Mouse (Mus musculus): ENCODE data around the gene Cntn5. TPM values are rescaled to one million over a fixed set of nuclear protein-coding genes. Genes with fewer than 3 reads are reported as not detected.
A peak's percentile ranks its signal among the peaks of the same experiment; 100 is the strongest.

The Cntn5 gene
- polyA plus RNA-seq, 1 experiment from 2014 or later, result 1.7 TPM

GRCm38 (mm10) chr9:10400099-10400498 is 504.5 kb downstream of the Cntn5 start:
- ATAC-seq (ENCODE audit: low FRiP score), result no peak
- H3K36me3 ChIP-seq (ENCODE audit: control insufficient read depth, insufficient read depth, low read length), result no peaks in the 10 kb centered on the region
- H3K27me3 ChIP-seq (ENCODE audit: control insufficient read depth, insufficient read depth, low read length), result no peaks in the 10 kb centered on the region
- H3K4me2 ChIP-seq, result no peak overlapping the region
- H3K4me1 ChIP-seq (ENCODE audit: control insufficient read depth, insufficient read depth, low read length), result no peaks in the 10 kb centered on the region
- H3K4me3 ChIP-seq (ENCODE audit: low read depth, low read length), result no peak overlapping the region
- 80% methylated on average over 7 of the region's 7 CpGs for WGBS
- no peaks in the 10 kb centered on the region for H3K9me3 ChIP-seq (ENCODE audit: control insufficient read depth, low read length)
- no peak overlapping the region for H3K27ac ChIP-seq (ENCODE audit: low read depth, low read length)
- H3K9ac ChIP-seq (ENCODE audit: low read length), result no peak overlapping the region
- no peak for DNase-seq (ENCODE audit: low spot score, missing footprints)

- no peak overlapping the region for H3K9ac ChIP-seq (ENCODE audit: low read length)
- no peaks in the 10 kb centered on the region for H3K36me3 ChIP-seq (ENCODE audit: control insufficient read depth, insufficient read depth, low read length)
- H3K4me3 ChIP-seq (ENCODE audit: low read depth, low read length), result no peak overlapping the region
- H3K4me2 ChIP-seq, result no peak overlapping the region
- H3K27me3 ChIP-seq (ENCODE audit: control insufficient read depth, insufficient read depth, low read length), result no peaks in the 10 kb centered on the region
- H3K4me1 ChIP-seq (ENCODE audit: control insufficient read depth, insufficient read depth, low read length), result no peaks in the 10 kb centered on the region
- 93% methylated on average over 2 of the region's 2 CpGs for WGBS
- H3K27ac ChIP-seq (ENCODE audit: low read depth, low read length), result no peak overlapping the region
- ATAC-seq (ENCODE audit: low FRiP score) (no peak), DNase-seq (ENCODE audit: low spot score, missing footprints) (no peak)
- no peaks in the 10 kb centered on the region for H3K9me3 ChIP-seq (ENCODE audit: control insufficient read depth, low read length)
Observed at GRCm38 (mm10) chr9:10389863-10390262, 514.7 kb downstream of the Cntn5 start.

DNA sequence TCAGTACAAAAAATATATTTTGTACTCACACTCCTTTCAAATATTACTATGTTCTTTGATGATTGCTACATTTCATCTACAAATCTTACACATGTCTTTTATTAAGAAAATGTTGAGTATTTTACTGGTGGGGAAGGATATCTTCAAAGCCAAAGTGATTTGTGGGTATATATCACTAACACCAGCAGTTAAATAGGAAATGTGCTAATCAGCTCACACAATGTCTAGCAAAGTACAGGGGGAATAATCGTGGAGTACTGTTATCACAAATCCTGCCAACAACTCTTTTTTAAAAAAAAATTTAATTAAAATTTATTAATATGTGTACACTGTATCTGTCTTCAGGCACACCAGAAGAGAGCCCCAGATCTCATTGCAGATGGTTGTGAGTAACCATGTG is 520.1 kb downstream of the Cntn5 start:
- no peak overlapping the region for H3K4me2 ChIP-seq
- H3K4me3 ChIP-seq (ENCODE audit: low read depth, low read length), result no peak overlapping the region
- ATAC-seq (ENCODE audit: low FRiP score), result no peak
- H3K27me3 ChIP-seq (ENCODE audit: control insufficient read depth, insufficient read depth, low read length), result no peaks in the 10 kb centered on the region
- no peak overlapping the region for H3K9ac ChIP-seq (ENCODE audit: low read length)
- no peak for DNase-seq (ENCODE audit: low spot score, missing footprints)
- H3K27ac ChIP-seq (ENCODE audit: low read depth, low read length), result no peak overlapping the region
- no peaks in the 10 kb centered on the region for H3K36me3 ChIP-seq (ENCODE audit: control insufficient read depth, insufficient read depth, low read length)
- no peaks in the 10 kb centered on the region for H3K4me1 ChIP-seq (ENCODE audit: control insufficient read depth, insufficient read depth, low read length)
- WGBS, result 78% methylated on average over 1 of the region's 1 CpGs
- no peaks in the 10 kb centered on the region for H3K9me3 ChIP-seq (ENCODE audit: control insufficient read depth, low read length)

- no peaks in the 10 kb centered on the region for H3K9me3 ChIP-seq (ENCODE audit: control insufficient read depth, low read length)
- H3K36me3 ChIP-seq (ENCODE audit: control insufficient read depth, insufficient read depth, low read length), result no peaks in the 10 kb centered on the region
- H3K4me3 ChIP-seq (ENCODE audit: low read depth, low read length), result no peak overlapping the region
- no peaks in the 10 kb centered on the region for H3K4me1 ChIP-seq (ENCODE audit: control insufficient read depth, insufficient read depth, low read length)
- H3K27me3 ChIP-seq (ENCODE audit: control insufficient read depth, insufficient read depth, low read length), result no peaks in the 10 kb centered on the region
- no peak overlapping the region for H3K4me2 ChIP-seq
- no peak overlapping the region for H3K9ac ChIP-seq (ENCODE audit: low read length)
- no peak overlapping the region for H3K27ac ChIP-seq (ENCODE audit: low read depth, low read length)
- ATAC-seq (ENCODE audit: low FRiP score) (no peak), DNase-seq (ENCODE audit: low spot score, missing footprints) (no peak)
Observed at GRCm38 (mm10) chr9:10383140-10383539, 521.4 kb downstream of the Cntn5 start.

DNA sequence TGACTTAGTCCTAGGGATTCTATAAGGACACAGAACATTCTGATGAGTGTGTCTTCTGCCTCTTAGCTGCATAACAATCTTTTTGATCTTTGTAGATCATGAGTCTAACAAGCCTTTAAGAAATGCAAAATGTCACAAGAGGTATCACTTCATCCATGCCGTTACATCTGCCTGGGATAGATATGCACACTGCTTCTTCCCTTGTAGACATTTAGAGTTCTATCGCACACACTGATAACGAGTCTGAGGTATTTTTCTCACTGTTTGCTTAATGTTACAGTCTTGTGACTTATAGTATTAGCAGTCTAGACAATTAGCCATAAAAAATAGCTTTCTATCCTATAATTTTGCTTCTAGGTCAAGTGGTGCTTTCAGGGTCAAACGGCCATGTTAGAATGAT is 522.9 kb downstream of the Cntn5 start:
- no peak overlapping the region for H3K9ac ChIP-seq (ENCODE audit: low read length)
- no peaks in the 10 kb centered on the region for H3K27me3 ChIP-seq (ENCODE audit: control insufficient read depth, insufficient read depth, low read length)
- H3K4me1 ChIP-seq (ENCODE audit: control insufficient read depth, insufficient read depth, low read length), result no peaks in the 10 kb centered on the region
- H3K36me3 ChIP-seq (ENCODE audit: control insufficient read depth, insufficient read depth, low read length), result no peaks in the 10 kb centered on the region
- no peak overlapping the region for H3K4me2 ChIP-seq
- no peak overlapping the region for H3K27ac ChIP-seq (ENCODE audit: low read depth, low read length)
- DNase-seq (ENCODE audit: low spot score, missing footprints), result no peak
- WGBS, result 95% methylated on average over 4 of the region's 4 CpGs
- H3K9me3 ChIP-seq (ENCODE audit: control insufficient read depth, low read length), result no peaks in the 10 kb centered on the region
- no peak overlapping the region for H3K4me3 ChIP-seq (ENCODE audit: low read depth, low read length)
- ATAC-seq (ENCODE audit: low FRiP score), result no peak

GRCm38 (mm10) chr9:10376261-10376660 is 528.3 kb downstream of the Cntn5 start:
- DNase-seq (ENCODE audit: low spot score, missing footprints) (no peak), ATAC-seq (ENCODE audit: low FRiP score) (no peak)
- no peak overlapping the region for H3K27ac ChIP-seq (ENCODE audit: low read depth, low read length)
- H3K36me3 ChIP-seq (ENCODE audit: control insufficient read depth, insufficient read depth, low read length), result no peaks in the 10 kb centered on the region
- no peak overlapping the region for H3K4me3 ChIP-seq (ENCODE audit: low read depth, low read length)
- H3K27me3 ChIP-seq (ENCODE audit: control insufficient read depth, insufficient read depth, low read length), result no peaks in the 10 kb centered on the region
- H3K4me2 ChIP-seq, result no peak overlapping the region
- no peaks in the 10 kb centered on the region for H3K4me1 ChIP-seq (ENCODE audit: control insufficient read depth, insufficient read depth, low read length)
- H3K9ac ChIP-seq (ENCODE audit: low read length), result no peak overlapping the region
- H3K9me3 ChIP-seq (ENCODE audit: control insufficient read depth, low read length), result no peaks in the 10 kb centered on the region

GRCm38 (mm10) chr9:10368971-10369370 is 535.6 kb downstream of the Cntn5 start:
- no peaks in the 10 kb centered on the region for H3K36me3 ChIP-seq (ENCODE audit: control insufficient read depth, insufficient read depth, low read length)
- no peak overlapping the region for H3K4me3 ChIP-seq (ENCODE audit: low read depth, low read length)
- H3K4me2 ChIP-seq, result no peak overlapping the region
- no peak for ATAC-seq (ENCODE audit: low FRiP score)
- no peak overlapping the region for H3K9ac ChIP-seq (ENCODE audit: low read length)
- no peak for DNase-seq (ENCODE audit: low spot score, missing footprints)
- H3K27ac ChIP-seq (ENCODE audit: low read depth, low read length), result no peak overlapping the region
- WGBS, result 82% methylated on average over 5 of the region's 5 CpGs
- H3K4me1 ChIP-seq (ENCODE audit: control insufficient read depth, insufficient read depth, low read length), result no peaks in the 10 kb centered on the region
- H3K27me3 ChIP-seq (ENCODE audit: control insufficient read depth, insufficient read depth, low read length), result no peaks in the 10 kb centered on the region
- no peaks in the 10 kb centered on the region for H3K9me3 ChIP-seq (ENCODE audit: control insufficient read depth, low read length)

- Histone ChIP-seq H3K9me3 (ENCODE audit: control insufficient read depth, low read length) (no peaks in the 10 kb centered on the region), H3K27me3 (ENCODE audit: control insufficient read depth, insufficient read depth, low read length) (no peaks in the 10 kb centered on the region), H3K36me3 (ENCODE audit: control insufficient read depth, insufficient read depth, low read length) (no peaks in the 10 kb centered on the region), H3K4me3 (ENCODE audit: low read depth, low read length) (no peak overlapping the region), H3K9ac (ENCODE audit: low read length) (no peak overlapping the region), H3K27ac (ENCODE audit: low read depth, low read length) (no peak overlapping the region), H3K4me1 (ENCODE audit: control insufficient read depth, insufficient read depth, low read length) (no peaks in the 10 kb centered on the region), H3K4me2 (no peak overlapping the region)
- ATAC-seq (ENCODE audit: low FRiP score), result no peak
- WGBS, result 53% methylated on average over 1 of the region's 1 CpGs
- DNase-seq (ENCODE audit: low spot score, missing footprints), result no peak
Observed at GRCm38 (mm10) chr9:10368410-10368809, 536.2 kb downstream of the Cntn5 start.

GRCm38 (mm10) chr9:10366246-10366955 is 538.2 kb downstream of the Cntn5 start:
- Histone ChIP-seq H3K4me1 (ENCODE audit: control insufficient read depth, insufficient read depth, low read length) (no peaks in the 10 kb centered on the region), H3K27ac (ENCODE audit: low read depth, low read length) (no peak overlapping the region), H3K4me2 (no peak overlapping the region), H3K4me3 (ENCODE audit: low read depth, low read length) (no peak overlapping the region), H3K9ac (ENCODE audit: low read length) (no peak overlapping the region), H3K9me3 (ENCODE audit: control insufficient read depth, low read length) (no peaks in the 10 kb centered on the region), H3K36me3 (ENCODE audit: control insufficient read depth, insufficient read depth, low read length) (no peaks in the 10 kb centered on the region), H3K27me3 (ENCODE audit: control insufficient read depth, insufficient read depth, low read length) (no peaks in the 10 kb centered on the region)
- DNase-seq (ENCODE audit: low spot score, missing footprints) (no peak), ATAC-seq (ENCODE audit: low FRiP score) (0 out of 2 replicates have a peak, but pooled peaks have one; percentile 33)
- WGBS, result 77% methylated on average over 6 of the region's 6 CpGs

Measured in midbrain, embryonic 11.5 days (tissue).